Mouse (Mus musculus) testis, adult 2 months (tissue): ENCODE measurements around the gene Akap13. TPM values are rescaled to one million over a fixed set of nuclear protein-coding genes. Genes with fewer than 3 reads are reported as not detected.

Experiments used
- H3K27ac ChIP-seq: fragments of 200-500 bp; 2 replicates; pipeline ENCODE4 v1.5.1; 2012; ENCODE audit warnings: low read depth, low read length; ENCODE audit not compliant: control insufficient read depth, insufficient read depth
- H3K27me3 ChIP-seq: fragments of 200-500 bp; 2 replicates; pipeline ENCODE4 v1.6.1; 2012; ENCODE audit warnings: mild to moderate bottlenecking, low read length, moderate library complexity; ENCODE audit not compliant: control insufficient read depth, insufficient read depth
- H3K36me3 ChIP-seq: fragments of 200-500 bp; 2 replicates; pipeline ENCODE4 v1.6.1; 2012; ENCODE audit warnings: mild to moderate bottlenecking, low read length; ENCODE audit not compliant: control insufficient read depth, insufficient read depth
- H3K4me1 ChIP-seq: fragments of 200-500 bp; 2 replicates; pipeline ENCODE4 v1.6.1; 2012; ENCODE audit warnings: low read length; ENCODE audit not compliant: control insufficient read depth, insufficient read depth
- H3K4me3 ChIP-seq: fragments of 200-500 bp; 2 replicates; pipeline ENCODE4 v1.5.1; 2012; ENCODE audit warnings: low read depth, mild to moderate bottlenecking, low read length, moderate library complexity, mixed read lengths; ENCODE audit not compliant: control insufficient read depth
- CTCF ChIP-seq: fragments of 200-500 bp; IDR thresholded peaks from 2 replicates; pipeline ENCODE4 v1.5.1; 2012; ENCODE audit warnings: low read depth, mild to moderate bottlenecking, inconsistent platforms, low read length, moderate library complexity; ENCODE audit not compliant: control insufficient read depth, insufficient read depth, insufficient replicate concordance
- POLR2A ChIP-seq: fragments of 200-500 bp; IDR thresholded peaks from 2 replicates; pipeline ENCODE4 v1.6.1; 2012; ENCODE audit warnings: low read depth, mild to moderate bottlenecking, inconsistent platforms, low read length, moderate library complexity; ENCODE audit not compliant: control insufficient read depth
- polyA plus RNA-seq: library from polyadenylated mRNA; depleted of rRNA; stranded (reverse); fragments of >200 nt; gene quantifications from 2 replicates; pipeline ENCODE4 v1.2.3, GENCODE M21; 2012

The Akap13 gene
- polyA plus RNA-seq, 1 experiment: 4.1 TPM

DNA sequence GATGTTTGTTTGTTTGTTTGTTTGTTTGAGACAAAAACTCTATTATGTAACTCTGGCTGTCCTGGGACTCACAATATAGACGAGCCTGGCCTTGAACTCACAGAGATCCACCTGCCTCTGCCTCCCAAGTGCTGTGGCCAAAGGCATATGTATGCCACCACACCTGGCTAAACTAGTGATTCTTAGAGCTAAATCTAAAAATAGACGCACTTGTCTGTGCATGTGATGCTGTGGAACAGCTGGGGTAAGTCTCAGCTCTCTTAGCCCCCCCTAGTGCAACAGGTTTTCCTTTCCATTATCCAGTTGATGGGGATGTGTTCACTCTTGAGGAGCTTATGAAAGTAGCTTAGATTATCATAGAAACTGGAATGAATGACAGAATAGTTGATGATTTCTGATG is 22.7 kb downstream of the Akap13 start:
- Histone ChIP-seq H3K4me1 (no peaks in the 10 kb centered on the region), H3K27ac (no peak overlapping the region), H3K27me3 (no peaks in the 10 kb centered on the region), H3K36me3 (no peaks in the 10 kb centered on the region), H3K4me3 (no peak overlapping the region)
- TF ChIP-seq POLR2A (no peak), CTCF (no peak)

GRCm38 (mm10) chr7:75480721-75481426 is 25.5 kb downstream of the Akap13 start:
- no peaks in the 10 kb centered on the region for H3K4me1 ChIP-seq
- H3K27me3 ChIP-seq: no peaks in the 10 kb centered on the region
- no peak overlapping the region for H3K4me3 ChIP-seq
- TF ChIP-seq CTCF (no peak), POLR2A (no peak)
- no peaks in the 10 kb centered on the region for H3K36me3 ChIP-seq
- H3K27ac ChIP-seq: no peak overlapping the region

DNA sequence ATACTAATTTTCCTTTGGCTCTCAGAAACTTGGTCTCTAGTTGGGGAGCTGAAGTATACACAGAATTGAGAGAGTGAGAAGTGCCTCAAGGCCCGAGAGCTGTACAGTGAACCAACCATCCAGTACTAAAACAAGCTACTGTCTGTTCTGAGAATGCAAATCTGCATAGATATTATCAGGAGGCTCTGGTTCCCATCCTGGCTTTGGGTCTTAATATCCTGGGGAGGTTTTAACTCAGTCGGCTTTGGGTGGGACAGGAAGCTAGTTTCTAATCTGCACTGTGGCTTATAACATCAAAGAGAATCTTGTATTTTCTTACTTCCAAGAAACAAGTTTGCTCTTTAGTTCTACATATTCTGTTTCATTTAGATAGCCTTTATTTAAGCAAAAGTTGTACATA is 30.7 kb downstream of the Akap13 start:
- no peak overlapping the region for H3K27ac ChIP-seq
- no peaks in the 10 kb centered on the region for H3K36me3 ChIP-seq
- TF ChIP-seq CTCF: no peak
- TF ChIP-seq POLR2A: no peak
- no peaks in the 10 kb centered on the region for H3K4me1 ChIP-seq
- H3K27me3 ChIP-seq: no peaks in the 10 kb centered on the region
- H3K4me3 ChIP-seq: no peak overlapping the region

GRCm38 (mm10) chr7:75495941-75496441 is 40.7 kb downstream of the Akap13 start:
- Histone ChIP-seq H3K27me3 (no peaks in the 10 kb centered on the region), H3K27ac (no peak overlapping the region), H3K36me3 (no peaks in the 10 kb centered on the region), H3K4me3 (no peak overlapping the region), H3K4me1 (no peaks in the 10 kb centered on the region)
- no peak for TF ChIP-seq POLR2A
- no peak for TF ChIP-seq CTCF

DNA sequence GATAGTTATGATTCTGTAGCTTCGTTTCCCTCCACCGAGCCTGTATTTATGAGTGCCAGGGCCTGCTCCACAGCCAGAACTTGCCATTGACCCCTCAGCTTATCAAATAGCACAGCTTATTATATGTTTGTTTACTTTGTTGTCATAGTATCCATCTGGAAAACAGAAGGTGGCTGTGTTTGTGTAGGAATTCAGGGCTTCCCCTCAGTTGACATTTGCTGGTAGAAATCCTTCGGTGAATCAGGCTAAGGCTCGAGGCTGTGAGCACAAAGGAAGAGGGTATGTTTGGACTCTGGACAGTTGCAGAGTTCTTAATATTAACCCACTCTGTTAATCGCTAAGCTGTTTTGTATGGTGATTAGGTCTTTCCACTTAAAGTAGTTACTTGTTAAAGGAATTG is 43.3 kb downstream of the Akap13 start:
- Histone ChIP-seq H3K4me3 (no peak overlapping the region), H3K4me1 (no peaks in the 10 kb centered on the region), H3K27ac (no peak overlapping the region), H3K36me3 (no peaks in the 10 kb centered on the region), H3K27me3 (no peaks in the 10 kb centered on the region)
- TF ChIP-seq POLR2A (no peak), CTCF (no peak)

DNA sequence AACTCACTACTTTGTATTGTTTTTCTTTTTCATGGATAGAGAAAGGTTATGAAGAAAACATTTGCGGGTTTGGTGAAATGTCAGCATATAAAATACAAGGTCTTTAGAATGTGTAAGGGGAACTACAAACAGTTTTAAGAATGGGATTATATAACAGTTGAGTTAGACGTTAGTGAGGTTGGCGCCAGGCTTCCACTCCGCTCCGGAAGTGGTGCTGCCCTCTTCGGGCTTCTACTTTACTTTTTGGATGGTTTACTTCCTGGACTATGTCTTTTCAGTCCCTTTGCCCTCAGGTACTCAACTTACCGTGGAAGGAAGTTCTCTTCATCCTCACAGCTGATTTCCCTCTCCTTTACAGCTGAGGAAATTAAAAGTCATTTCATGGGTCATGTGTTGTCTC is 43.9 kb downstream of the Akap13 start:
- Histone ChIP-seq H3K4me3 (no peak overlapping the region), H3K27ac (no peak overlapping the region), H3K36me3 (no peaks in the 10 kb centered on the region), H3K4me1 (no peaks in the 10 kb centered on the region), H3K27me3 (no peaks in the 10 kb centered on the region)
- TF ChIP-seq POLR2A (no peak), CTCF (no peak)

DNA sequence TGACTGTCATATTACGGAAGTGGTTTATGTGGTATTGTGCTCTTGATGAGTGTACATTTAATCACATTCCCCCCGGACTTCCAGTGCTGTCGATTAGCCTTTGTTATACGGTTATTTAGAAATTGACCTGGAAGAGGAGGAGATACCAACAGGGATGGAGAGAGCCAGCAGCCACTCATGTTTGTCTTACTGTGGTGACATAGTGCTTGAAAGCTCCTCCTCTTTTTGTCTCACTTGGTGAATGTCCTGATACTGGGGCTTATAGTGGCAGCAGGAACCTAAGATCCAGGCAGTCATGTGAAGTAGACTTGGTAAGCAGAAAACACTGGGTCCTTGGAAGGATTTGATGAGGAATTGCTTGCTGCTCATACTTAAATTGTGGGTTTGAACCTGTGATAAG is 44.8 kb downstream of the Akap13 start:
- Histone ChIP-seq H3K4me3 (no peak overlapping the region), H3K27me3 (no peaks in the 10 kb centered on the region), H3K36me3 (no peaks in the 10 kb centered on the region), H3K4me1 (no peaks in the 10 kb centered on the region), H3K27ac (no peak overlapping the region)
- TF ChIP-seq CTCF: no peak

- Histone ChIP-seq H3K27ac (no peak overlapping the region), H3K27me3 (no peaks in the 10 kb centered on the region), H3K4me3 (no peak overlapping the region), H3K36me3 (no peaks in the 10 kb centered on the region), H3K4me1 (no peaks in the 10 kb centered on the region)
- no peak for TF ChIP-seq POLR2A
- no peak for TF ChIP-seq CTCF
Measured at GRCm38 (mm10) chr7:75500793-75501192, 45.5 kb downstream of the Akap13 start.
